Mouse (Mus musculus): ENCODE measurements at regions not wholly inside any gene's neighbourhood (a gene's known extent, or its start where the extent isn't known, plus 50 kb on each side); places are given as distances from the start of the nearest gene placed in this dataset.

DNA sequence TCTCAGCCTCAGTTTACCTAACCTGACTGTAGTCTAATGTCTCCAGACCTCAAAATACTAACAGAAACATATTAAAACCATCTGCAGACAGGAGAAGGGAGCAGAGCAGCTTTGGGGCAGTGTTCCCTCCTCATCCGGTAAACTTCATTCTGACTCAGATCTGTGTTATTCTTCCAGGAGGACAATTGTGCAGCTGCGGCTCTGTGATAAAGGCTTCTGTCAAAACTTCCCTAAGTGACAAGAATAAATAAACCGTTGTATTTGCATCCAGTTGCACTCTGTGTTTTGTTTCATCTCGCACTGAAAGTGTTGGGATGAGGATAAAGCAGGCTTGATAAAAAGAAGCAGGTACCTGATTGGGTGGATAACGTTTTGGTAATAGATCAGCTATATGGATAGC lies 585.8 kb downstream of the Tmem114 start:
- DNase-seq: no peak

DNA sequence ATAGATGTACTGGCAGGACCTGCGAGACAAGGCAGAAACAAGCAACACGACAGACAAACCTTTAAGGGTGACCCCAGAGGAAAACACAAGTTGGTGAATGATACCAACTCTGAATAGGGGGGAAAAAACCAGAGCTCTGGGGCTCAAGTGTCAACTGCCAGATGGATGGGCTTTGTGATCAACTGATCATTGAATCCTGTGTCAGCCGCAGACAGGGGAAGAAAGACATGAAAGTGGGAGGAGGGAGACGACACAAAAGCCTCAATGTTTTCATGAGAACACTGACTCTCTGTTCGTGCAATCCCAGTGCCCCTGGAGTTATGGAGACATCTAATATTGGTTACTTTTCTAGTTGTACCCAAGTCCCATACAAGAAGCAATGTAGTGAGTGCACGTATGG lies 593.8 kb downstream of the Tmem114 start:
- no peak for DNase-seq

DNA sequence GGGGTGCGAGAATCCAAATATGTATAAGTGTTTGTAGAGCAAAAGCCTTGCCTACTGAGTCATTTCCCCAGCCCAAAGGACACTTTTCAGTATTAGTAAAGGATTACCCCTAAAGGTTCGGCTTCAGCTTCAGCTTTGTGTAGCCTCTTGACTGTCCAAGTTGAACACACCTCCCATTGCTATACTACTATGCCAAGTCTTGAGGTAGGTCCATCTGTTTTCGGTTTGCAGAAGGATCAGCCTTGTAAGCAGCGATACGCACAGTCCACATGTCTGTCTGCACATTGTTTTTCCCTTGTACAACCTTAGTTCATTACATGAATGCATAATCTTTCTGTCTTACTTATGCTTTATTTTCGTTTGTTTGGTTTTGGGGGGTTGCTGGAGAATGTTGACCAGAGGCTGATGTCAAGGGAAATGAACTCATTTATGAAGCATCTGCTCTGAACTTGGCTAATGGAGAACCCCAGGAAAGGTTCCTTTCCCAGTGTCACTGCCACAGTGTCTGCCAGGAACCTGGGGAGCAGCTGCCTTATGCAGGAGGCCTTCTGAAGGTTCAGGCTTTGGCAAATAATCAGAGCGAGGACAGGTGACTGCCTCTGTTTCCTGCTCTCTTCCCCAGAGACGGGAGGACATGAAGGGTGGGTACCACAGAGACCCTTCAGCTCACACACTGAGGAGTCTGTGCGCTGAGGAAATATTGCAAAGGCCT lies 594.8 kb downstream of the Tmem114 start:
- DNase-seq: peak; percentile 56

- DNase-seq: no peak
These were observed 623.8 kb downstream of the Tmem114 start for GRCm38 (mm10) chr16:7801161-7801560.

- no peak for DNase-seq
These were observed 627.7 kb downstream of the Tmem114 start for GRCm38 (mm10) chr16:7797176-7797786.

GRCm38 (mm10) chr16:7795561-7795960 lies 629.4 kb downstream of the Tmem114 start:
- DNase-seq: no peak

GRCm38 (mm10) chr16:7792521-7792920 lies 632.4 kb downstream of the Tmem114 start:
- no peak for DNase-seq

DNA sequence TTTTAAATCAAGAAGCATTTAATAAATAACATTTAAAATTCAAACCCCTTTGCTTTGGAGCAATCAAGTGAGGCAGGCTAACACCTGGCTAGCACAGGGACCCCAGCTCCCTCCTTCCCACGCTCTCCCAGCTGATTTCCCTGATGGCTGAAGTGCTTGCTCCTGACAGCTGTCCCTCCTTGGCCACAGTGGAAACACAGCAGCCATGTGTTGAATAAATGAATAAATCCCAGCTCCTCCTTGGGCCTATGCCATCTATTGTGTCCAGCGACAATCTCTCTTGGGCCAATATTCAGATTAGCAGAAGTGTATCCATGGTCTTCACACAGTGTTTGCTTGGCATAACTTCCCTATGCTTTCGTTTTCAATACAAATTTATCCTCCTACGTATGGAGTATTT lies 634.7 kb downstream of the Tmem114 start:
- no peak for DNase-seq

DNA sequence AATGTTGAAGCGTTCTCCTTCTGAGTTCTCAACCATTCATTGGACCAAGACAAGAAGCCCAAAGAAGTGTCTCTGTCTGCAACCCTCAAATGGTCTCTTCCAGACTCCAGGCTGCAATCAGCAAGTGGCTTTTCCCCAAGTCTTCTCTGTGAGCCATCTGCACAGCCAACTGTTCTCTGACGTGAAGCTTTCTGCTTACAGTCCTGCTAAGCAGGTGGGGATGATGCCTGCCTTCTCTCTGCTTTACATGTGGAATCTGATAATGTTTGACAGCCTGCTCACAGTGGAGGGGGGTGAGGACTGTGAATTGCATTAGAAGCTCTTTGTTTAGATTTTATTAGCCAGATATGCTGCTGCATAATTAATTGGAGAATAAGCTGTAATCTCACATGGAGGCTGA lies 636.7 kb downstream of the Tmem114 start:
- peak; percentile 44 for DNase-seq

GRCm38 (mm10) chr16:7781506-7781905 lies 643.4 kb downstream of the Tmem114 start:
- no peak for DNase-seq

- DNase-seq: no peak
These were observed 649.3 kb downstream of the Tmem114 start for GRCm38 (mm10) chr16:7775635-7776034.

DNA sequence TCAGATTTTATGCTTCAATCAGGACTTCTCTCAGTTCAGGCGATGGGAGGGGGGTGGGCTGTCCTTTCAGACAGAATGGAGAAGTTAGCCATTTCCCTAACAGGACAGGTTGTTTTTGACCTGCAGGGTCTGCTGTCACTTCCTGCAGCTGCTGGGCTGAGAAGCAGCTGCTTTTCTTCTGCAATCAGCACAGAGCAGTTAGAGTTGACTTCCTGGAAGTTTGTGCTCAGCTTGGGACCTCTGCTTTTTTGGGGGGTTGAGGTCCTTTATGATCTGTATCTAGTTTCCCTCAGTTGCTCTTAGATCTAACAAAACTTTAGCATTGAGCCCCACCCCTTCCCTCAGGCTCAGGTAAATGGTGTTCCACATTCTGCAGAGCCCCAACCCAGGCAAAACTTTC lies 656.5 kb downstream of the Tmem114 start:
- no peak for DNase-seq

DNA sequence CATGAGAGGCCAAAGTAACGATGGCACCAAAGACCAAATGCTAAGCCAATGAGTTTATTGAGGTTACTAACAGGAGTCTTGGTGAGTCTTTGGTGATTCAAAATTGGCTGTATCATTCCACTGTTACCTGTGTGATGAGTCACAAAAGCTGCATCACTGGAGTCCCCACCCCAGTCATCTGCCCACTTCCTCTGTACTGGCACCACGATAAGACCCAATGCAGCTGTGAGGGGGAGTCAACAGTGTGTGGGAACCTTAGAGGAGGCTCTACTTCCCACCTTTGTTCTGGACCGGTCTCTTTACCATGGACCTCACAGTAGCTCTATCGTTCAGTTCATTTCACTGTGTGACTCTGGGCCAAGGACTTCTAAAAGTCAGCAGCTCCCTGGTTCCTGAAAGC lies 657.2 kb downstream of the Tmem114 start:
- DNase-seq: no peak

GRCm38 (mm10) chr16:7764383-7764782 lies 660.6 kb downstream of the Tmem114 start:
- no peak for DNase-seq

DNA sequence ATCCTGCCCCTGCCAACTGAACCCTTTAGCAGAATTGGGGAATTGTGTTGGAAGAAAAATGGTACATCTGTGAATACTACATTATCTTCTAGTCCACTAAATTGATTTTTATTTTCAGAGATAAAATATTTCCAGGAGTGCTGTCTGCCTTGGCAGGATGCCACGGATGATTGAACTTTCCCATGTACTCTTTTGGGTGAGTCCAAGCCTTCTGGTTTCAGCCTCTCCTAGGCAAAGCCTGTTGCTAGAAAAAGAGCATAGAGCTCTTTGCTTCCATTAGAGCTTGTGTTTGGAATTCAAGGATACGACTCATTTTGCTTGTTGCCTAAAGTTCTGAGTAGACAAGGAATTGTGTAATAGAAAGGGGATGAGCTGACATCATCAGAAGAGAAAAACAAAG lies 696.8 kb downstream of the Tmem114 start:
- DNase-seq: no peak

DNA sequence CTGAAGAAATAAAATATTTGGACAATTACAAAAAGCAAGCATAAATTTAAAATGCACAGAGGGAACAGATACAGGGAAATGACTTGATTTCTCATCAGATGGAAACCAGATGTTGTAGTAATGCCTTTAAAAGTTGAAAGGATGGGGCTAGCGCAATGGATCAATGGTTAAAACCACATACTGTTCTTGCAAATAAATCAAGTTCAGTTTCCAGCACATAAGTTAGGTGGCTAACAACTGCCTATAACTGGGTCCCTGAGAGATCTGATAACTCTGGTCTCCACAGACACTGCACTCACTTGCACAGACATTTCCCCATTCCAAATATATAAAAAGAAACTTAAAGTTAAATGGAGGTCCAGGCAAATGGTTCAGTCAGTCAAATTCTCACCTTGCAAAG lies 699.7 kb downstream of the Tmem114 start:
- DNase-seq: no peak

- no peak for DNase-seq
These were observed 723.5 kb downstream of the Tmem114 start for GRCm38 (mm10) chr16:7701471-7701870.

DNA sequence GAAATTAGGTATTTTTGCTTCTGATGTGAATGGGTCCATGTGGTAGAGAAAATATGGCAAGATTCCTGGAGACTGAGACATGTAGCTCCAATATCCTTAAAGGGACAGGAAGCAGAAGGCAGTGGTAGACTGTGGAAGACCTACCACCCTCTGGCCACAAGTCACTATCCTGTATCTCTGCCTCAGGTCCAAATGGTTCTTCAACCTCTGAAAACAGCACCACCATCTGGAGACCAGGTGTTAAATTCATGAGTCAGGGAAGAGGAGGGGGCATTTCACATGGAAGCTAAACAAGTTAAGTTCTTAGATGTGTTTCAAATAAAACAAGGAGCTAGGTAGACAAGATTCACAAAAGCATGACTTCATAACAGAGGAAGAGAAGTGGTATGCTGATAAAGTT lies 739.5 kb downstream of the Tmem114 start:
- no peak for DNase-seq

- DNase-seq: no peak
These were observed 758.8 kb downstream of the Tmem114 start for GRCm38 (mm10) chr16:7666096-7666495.

DNA sequence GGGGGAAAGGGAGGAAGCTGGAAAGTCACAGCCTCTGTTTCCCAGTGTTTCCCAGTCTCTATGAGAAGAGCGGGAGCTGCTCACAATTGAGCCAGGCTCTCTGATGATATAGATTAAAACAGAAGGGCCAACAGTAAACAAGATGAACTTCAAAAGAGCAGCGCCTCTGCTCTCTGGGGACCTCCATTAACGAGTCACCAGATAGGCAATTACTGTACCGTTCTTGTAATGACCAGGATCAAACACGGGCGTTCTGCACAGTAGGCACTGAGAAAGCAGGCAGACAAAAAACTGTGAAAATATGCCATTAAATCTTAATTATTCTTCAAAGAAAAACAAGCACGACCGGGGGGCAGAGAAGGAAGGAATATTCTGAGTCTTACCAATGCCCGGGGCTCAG lies 766.8 kb downstream of the Tmem114 start:
- DNase-seq: no peak

GRCm38 (mm10) chr16:7654451-7654850 lies 770.5 kb downstream of the Tmem114 start:
- DNase-seq: no peak

DNA sequence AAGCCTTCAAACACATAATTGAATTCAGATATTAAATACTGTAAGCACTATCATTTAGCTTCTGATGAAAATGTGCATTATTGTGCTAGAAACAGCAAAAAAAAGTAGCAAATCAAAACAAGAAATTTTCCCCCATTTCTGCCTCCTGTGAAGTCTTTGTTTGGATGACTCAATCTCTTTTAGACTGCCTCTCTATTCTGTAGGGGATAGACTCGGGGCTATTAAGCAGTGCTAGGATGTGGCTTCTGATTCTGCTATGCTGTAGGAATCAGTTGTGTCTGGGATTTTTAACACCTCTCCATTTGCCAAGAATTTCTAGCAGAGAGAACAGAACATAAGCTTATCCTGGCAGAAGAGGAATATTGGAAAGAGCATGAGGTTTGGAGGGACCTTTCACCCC lies 775.2 kb downstream of the Tmem114 start:
- no peak for DNase-seq

- no peak for DNase-seq
These were observed 777.5 kb downstream of the Tmem114 start for GRCm38 (mm10) chr16:7647275-7647926.

GRCm38 (mm10) chr16:7644363-7644762 lies 780.6 kb downstream of the Tmem114 start:
- no peak for DNase-seq
